Mouse (Mus musculus) G1E (cell line): ENCODE data around the gene Eno2.

Experiments
- CTCF ChIP-seq: IDR thresholded peaks from 2 replicates; pipeline ENCODE4 v1.5.1; 2012; ENCODE audit warnings: low read depth, low read length, inconsistent platforms, mixed read lengths
- GATA1 ChIP-seq: IDR thresholded peaks from 2 replicates; pipeline ENCODE4 v1.6.1; 2012; ENCODE audit warnings: borderline replicate concordance, low read length, inconsistent platforms, mixed read lengths

GRCm38 (mm10) chr6:124742839-124743514 is 26.5 kb downstream of the Eno2 start:
- TF ChIP-seq CTCF (no peak), GATA1 (no peak)
